Mouse (Mus musculus) thymus, adult 2 months (tissue): ENCODE results near the gene Gm5617. TPM values are rescaled to one million over a fixed set of nuclear protein-coding genes. Genes with fewer than 3 reads are reported as not detected.
A peak's percentile ranks its signal among the peaks of the same experiment; 100 is the strongest.
"Not testable (repeated sequence)": the region's sequence is repeated elsewhere in the genome, so short reads cannot be mapped to it uniquely, and the experiment has no call there.

ENCODE experiments used
- DNase-seq: peaks from one replicate; pipeline ENCODE4 v3.0.0; 2021
- H3K27ac ChIP-seq: fragments of 200-500 bp; 2 replicates; pipeline ENCODE4 v1.5.1; 2012; ENCODE audit warnings: low read length, control low read depth; ENCODE audit not compliant: control insufficient read depth, insufficient read depth
- H3K27me3 ChIP-seq: fragments of 200-500 bp; 2 replicates; pipeline ENCODE4 v1.6.1; 2012; ENCODE audit warnings: mild to moderate bottlenecking, low read length, moderate library complexity, mixed read lengths; ENCODE audit not compliant: control insufficient read depth, insufficient read depth
- H3K36me3 ChIP-seq: fragments of 200-500 bp; 2 replicates; pipeline ENCODE4 v1.6.1; 2012; ENCODE audit warnings: mild to moderate bottlenecking, low read length, moderate library complexity; ENCODE audit not compliant: control insufficient read depth, insufficient read depth
- H3K4me1 ChIP-seq: fragments of 200-500 bp; replicated peaks from 2 replicates; pipeline ENCODE4 v1.6.1; 2012; ENCODE audit warnings: low read length; ENCODE audit not compliant: control insufficient read depth, insufficient read depth
- H3K4me3 ChIP-seq: fragments of 200-500 bp; 2 replicates; pipeline ENCODE4 v1.5.1; 2012; ENCODE audit warnings: mild to moderate bottlenecking, low read length, control low read depth, moderate library complexity; ENCODE audit not compliant: control insufficient read depth, insufficient read depth
- CTCF ChIP-seq: fragments of 200-500 bp; IDR thresholded peaks from 2 replicates; pipeline ENCODE4 v1.5.1; 2012; ENCODE audit warnings: mild to moderate bottlenecking, control low read depth, low read length, moderate library complexity, borderline replicate concordance; ENCODE audit not compliant: control insufficient read depth, poor library complexity, insufficient read depth; ENCODE audit errors: extremely low read depth
- POLR2A ChIP-seq: fragments of 200-500 bp; IDR thresholded peaks from 2 replicates; pipeline ENCODE4 v1.6.1; 2012; ENCODE audit warnings: mild to moderate bottlenecking, low read length, control low read depth, moderate library complexity; ENCODE audit not compliant: control insufficient read depth, poor library complexity, insufficient read depth; ENCODE audit errors: extremely low read depth
- WGBS: fragments of 180-500 bp; shearing (Covaris S2); methylation state at CpG from one replicate; pipeline ENCODE4 v1.1.7; 2018; 5-methylcytosine and 5-hydroxymethylcytosine counted together
- polyA plus RNA-seq: library from polyadenylated mRNA; depleted of rRNA; stranded (reverse); fragments of >200 nt; gene quantifications from 2 replicates; pipeline ENCODE4 v1.2.3, GENCODE M21; 2012

Gm5617 gene
- polyA plus RNA-seq, 1 experiment: 60.3 TPM

DNA sequence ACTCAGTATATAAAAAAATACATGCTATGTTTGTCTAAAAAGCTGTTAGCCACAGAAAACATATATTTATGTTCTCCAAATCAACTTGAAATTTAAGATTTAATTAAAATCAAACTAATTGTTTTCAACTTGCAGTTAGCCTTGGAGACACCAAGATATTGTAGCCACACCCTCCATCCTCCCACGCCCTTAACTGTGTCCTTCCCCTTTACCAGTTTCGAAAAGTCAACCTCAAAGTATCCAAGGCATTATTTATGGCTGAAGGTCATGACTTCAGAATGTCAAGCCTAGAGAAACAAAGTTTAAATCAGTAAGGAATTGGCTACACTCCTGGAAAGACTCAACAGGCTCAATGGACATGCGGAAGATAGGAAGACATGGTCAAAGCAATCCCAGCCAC lies 33.7 kb upstream of the Gm5617 start:
- Histone ChIP-seq H3K27me3 (no peaks in the 10 kb centered on the region), H3K4me1 (no peaks in the 10 kb centered on the region), H3K4me3 (no peak overlapping the region), H3K27ac (no peak overlapping the region), H3K36me3 (no peaks in the 10 kb centered on the region)
- DNase-seq: no peak
- 79% methylated on average over 3 of the region's 3 CpGs for WGBS
- TF ChIP-seq POLR2A (no peak), CTCF (no peak)

GRCm38 (mm10) chr9:48465671-48466070 lies 29.6 kb upstream of the Gm5617 start:
- Histone ChIP-seq H3K27me3 (no peaks in the 10 kb centered on the region), H3K36me3 (no peaks in the 10 kb centered on the region), H3K4me1 (no peaks in the 10 kb centered on the region), H3K4me3 (no peak overlapping the region), H3K27ac (no peak overlapping the region)
- TF ChIP-seq CTCF (peak; percentile 32; the same call in 1 of the 2 replicates), POLR2A (no peak)
- DNase-seq: peak; percentile 21
- WGBS: 100% methylated on average over 3 of the region's 3 CpGs

- DNase-seq: peak; percentile 72
These were observed 28.4 kb upstream of the Gm5617 start for GRCm38 (mm10) chr9:48466804-48467203.

DNA sequence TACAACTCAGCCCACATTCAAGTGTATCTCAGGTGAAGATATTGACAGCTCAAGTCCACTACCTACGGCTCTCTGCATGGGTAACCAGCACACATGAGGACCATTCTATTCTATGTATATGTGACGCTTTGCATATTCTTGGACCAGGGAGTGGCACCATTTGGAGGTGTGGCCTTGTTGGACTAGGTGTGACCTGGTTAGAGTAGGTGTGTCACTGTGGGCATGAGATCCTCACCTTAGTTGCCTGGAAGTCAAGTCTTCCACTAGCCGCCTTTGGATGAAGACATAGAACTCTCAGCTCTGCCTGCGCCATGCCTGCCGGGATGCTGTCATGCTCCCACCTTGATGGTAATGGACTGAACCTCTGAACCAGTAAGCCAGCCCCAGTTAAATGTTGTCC lies 27.8 kb upstream of the Gm5617 start:
- H3K27me3 ChIP-seq, H3K27ac ChIP-seq, DNase-seq, H3K4me1 ChIP-seq, H3K36me3 ChIP-seq, H3K4me3 ChIP-seq: not testable (repeated sequence)
- 98% methylated on average over 5 of the region's 5 CpGs for WGBS

More at GRCm38 (mm10) chr9:48466804-48467203, 28.4 kb upstream of the Gm5617 start:
- Histone ChIP-seq H3K36me3 (no peaks in the 10 kb centered on the region), H3K27me3 (no peaks in the 10 kb centered on the region), H3K4me3 (no peak overlapping the region), H3K4me1 (no peaks in the 10 kb centered on the region), H3K27ac (no peak overlapping the region)
- 60% methylated on average over 3 of the region's 3 CpGs for WGBS
- TF ChIP-seq CTCF (no peak), POLR2A (no peak)

DNA sequence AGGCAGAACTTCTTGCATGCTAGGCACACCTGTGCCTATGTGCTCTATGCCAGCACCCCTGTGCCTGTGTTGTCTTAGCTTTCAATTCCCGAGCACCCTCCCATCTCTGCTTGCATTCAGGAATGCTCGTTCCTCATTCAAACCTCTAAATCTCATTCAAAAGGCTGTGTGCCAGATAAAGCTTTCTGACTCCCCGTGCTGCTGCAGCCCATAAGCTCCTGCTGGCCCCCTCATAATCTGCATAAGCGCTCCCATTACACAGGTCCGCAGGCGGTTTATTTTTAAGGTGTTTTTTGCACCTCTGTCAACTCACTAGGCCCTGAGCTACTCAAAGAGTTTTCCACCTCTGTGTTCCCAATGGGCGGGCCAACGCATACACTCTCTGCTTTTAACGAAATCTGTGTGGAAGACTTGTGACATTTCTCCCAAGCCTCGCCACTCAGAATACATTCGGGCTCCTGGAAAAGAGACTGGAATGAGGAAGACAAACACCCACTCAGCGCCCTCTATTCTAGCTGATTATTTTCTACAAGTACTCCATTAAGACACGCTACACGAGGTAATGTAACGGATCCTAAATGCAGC lies 22.7 kb upstream of the Gm5617 start:
- no peak for DNase-seq
- H3K4me3 ChIP-seq: no peak overlapping the region
- H3K27ac ChIP-seq: no peak overlapping the region
- no peaks in the 10 kb centered on the region for H3K36me3 ChIP-seq
- no peaks in the 10 kb centered on the region for H3K27me3 ChIP-seq
- TF ChIP-seq CTCF (no peak), POLR2A (no peak)
- 95% methylated on average over 15 of the region's 15 CpGs for WGBS
- no peaks in the 10 kb centered on the region for H3K4me1 ChIP-seq

GRCm38 (mm10) chr9:48473131-48473530 lies 22.1 kb upstream of the Gm5617 start:
- H3K27ac ChIP-seq: no peak overlapping the region
- no peak overlapping the region for H3K4me3 ChIP-seq
- H3K27me3 ChIP-seq: no peaks in the 10 kb centered on the region
- 97% methylated on average over 12 of the region's 12 CpGs for WGBS
- no peaks in the 10 kb centered on the region for H3K36me3 ChIP-seq
- DNase-seq: no peak
- no peaks in the 10 kb centered on the region for H3K4me1 ChIP-seq
- no peak for TF ChIP-seq POLR2A
- no peak for TF ChIP-seq CTCF

GRCm38 (mm10) chr9:48474367-48474766 lies 20.9 kb upstream of the Gm5617 start:
- no peak overlapping the region for H3K27ac ChIP-seq
- no peaks in the 10 kb centered on the region for H3K27me3 ChIP-seq
- no peak overlapping the region for H3K4me3 ChIP-seq
- no peaks in the 10 kb centered on the region for H3K4me1 ChIP-seq
- TF ChIP-seq CTCF: no peak
- no peak for TF ChIP-seq POLR2A
- 91% methylated on average over 9 of the region's 9 CpGs for WGBS
- no peaks in the 10 kb centered on the region for H3K36me3 ChIP-seq
- DNase-seq: no peak
